Mouse (Mus musculus) heart, embryonic 16.5 days (tissue): ENCODE results near the gene Vps26c. TPM values are rescaled to one million over a fixed set of nuclear protein-coding genes. Genes with fewer than 3 reads are reported as not detected.

Experiments
- ATAC-seq: fragments of 200-750 bp; cut with Nextera tagmentation; replicated peaks from 2 replicates; pipeline ENCODE4 v1.8.0; 2017; ENCODE audit warnings: moderate number of reproducible peaks; ENCODE audit not compliant: insufficient read depth, low FRiP score; ENCODE audit errors: extremely low read depth
- H3K27ac ChIP-seq: fragments of 300-500 bp; sonication (generic); 2 replicates; pipeline ENCODE4 v1.5.1; 2014; ENCODE audit warnings: mild to moderate bottlenecking, low read length, control low read depth, moderate library complexity
- H3K27me3 ChIP-seq: fragments of 300-500 bp; sonication (generic); 2 replicates; pipeline ENCODE4 v1.6.1; 2014; ENCODE audit warnings: low read length, mixed read lengths; ENCODE audit not compliant: control insufficient read depth, insufficient read depth
- H3K36me3 ChIP-seq: fragments of 300-500 bp; sonication (generic); 2 replicates; pipeline ENCODE4 v1.6.1; 2014; ENCODE audit not compliant: control insufficient read depth, insufficient read depth
- H3K4me1 ChIP-seq: fragments of 300-500 bp; sonication (generic); 2 replicates; pipeline ENCODE4 v1.6.1; 2014; ENCODE audit warnings: low read length, mixed read lengths; ENCODE audit not compliant: control insufficient read depth, insufficient read depth
- H3K4me2 ChIP-seq: fragments of 300-500 bp; sonication (generic); 2 replicates; pipeline ENCODE4 v1.6.1; 2014; ENCODE audit warnings: low read depth, mild to moderate bottlenecking, control low read depth, low read length
- H3K4me3 ChIP-seq: fragments of 300-500 bp; sonication (generic); 2 replicates; pipeline ENCODE4 v1.5.1; 2014; ENCODE audit warnings: mild to moderate bottlenecking, control low read depth, low read length
- H3K9ac ChIP-seq: fragments of 300-500 bp; sonication (generic); 2 replicates; pipeline ENCODE4 v1.6.1; 2014; ENCODE audit warnings: low read length, control low read depth
- H3K9me3 ChIP-seq: fragments of 300-500 bp; sonication (generic); replicated peaks from 2 replicates; pipeline ENCODE4 v1.6.1; 2016; ENCODE audit warnings: low read length; ENCODE audit not compliant: control insufficient read depth
- WGBS: fragments of 180-500 bp; shearing (Covaris S2); extraction: QIAGEN DNeasy Blood & Tissue Kit; methylation state at CpG from one replicate; pipeline ENCODE4 v1.1.7; 2014; 5-methylcytosine and 5-hydroxymethylcytosine counted together
- polyA plus RNA-seq: library from polyadenylated mRNA; unstranded; fragments of >200 nt; fragmentation: Nextera tagmentation; extraction: Ambion mirVana; gene quantifications from 2 replicates; pipeline ENCODE4 v1.2.1, GENCODE M21; 2015

Vps26c gene
- polyA plus RNA-seq, result 47.9 and 51.7 TPM in 2 replicates

GRCm38 (mm10) chr16:94526344-94527151, at the start of gene Vps26c:
Vps26c (minus strand) TSS chr16:94526830.
- WGBS, result under 1% methylated on average over 93 of the region's 93 CpGs
- peak within 1 kb of the TSS; percentile 83 for H3K4me3 ChIP-seq

GRCm38 (mm10) chr16:94575757-94576156, 49.1 kb upstream of the Vps26c start:
- Histone ChIP-seq H3K4me1 (peaks cover 69% of the 10 kb centered on the region), H3K9me3 (no peaks in the 10 kb centered on the region), H3K27me3 (no peaks in the 10 kb centered on the region), H3K4me3 (no peak overlapping the region), H3K9ac (peak overlapping the region; percentile 42; the same call in 1 of the 2 replicates), H3K4me2 (peak overlapping the region; percentile 28; the same call in 1 of the 2 replicates), H3K36me3 (no peaks in the 10 kb centered on the region), H3K27ac (0 out of 2 replicates have a peak overlapping the region, but pooled peaks have one; percentile 27)
- ATAC-seq, result no peak
- WGBS, result 52% methylated on average over 5 of the region's 5 CpGs

More at GRCm38 (mm10) chr16:94526344-94527151, at the start of gene Vps26c:
- peaks cover 40% of the 10 kb centered on the region for H3K4me1 ChIP-seq
- H3K36me3 ChIP-seq, result no peaks in the 10 kb centered on the region
- H3K9me3 ChIP-seq, result no peaks in the 10 kb centered on the region
- peak within 1 kb of the TSS; percentile 85 for H3K4me2 ChIP-seq
- peak within 1 kb of the TSS; percentile 85 for H3K9ac ChIP-seq
- peak; percentile 89 for ATAC-seq
- peak within 1 kb of the TSS; percentile 97 for H3K27ac ChIP-seq
- no peaks in the 10 kb centered on the region for H3K27me3 ChIP-seq

- H3K4me3 ChIP-seq, result no peak overlapping the region
- peaks cover 61% of the 10 kb centered on the region for H3K4me1 ChIP-seq
- H3K27me3 ChIP-seq, result no peaks in the 10 kb centered on the region
- H3K9me3 ChIP-seq, result no peaks in the 10 kb centered on the region
- no peak overlapping the region for H3K9ac ChIP-seq
- no peak overlapping the region for H3K4me2 ChIP-seq
- no peak overlapping the region for H3K27ac ChIP-seq
- H3K36me3 ChIP-seq, result no peaks in the 10 kb centered on the region
- ATAC-seq, result no peak
Observed at GRCm38 (mm10) chr16:94574718-94575094, 48.1 kb upstream of the Vps26c start.

- WGBS, result 60% methylated on average over 3 of the region's 3 CpGs
- Histone ChIP-seq H3K4me1 (peaks cover 60% of the 10 kb centered on the region), H3K4me2 (no peak overlapping the region), H3K27me3 (no peaks in the 10 kb centered on the region), H3K4me3 (no peak overlapping the region), H3K27ac (no peak overlapping the region), H3K9ac (no peak overlapping the region), H3K9me3 (no peaks in the 10 kb centered on the region), H3K36me3 (no peaks in the 10 kb centered on the region)
- ATAC-seq, result no peak
Observed at GRCm38 (mm10) chr16:94574025-94574717, 47.5 kb upstream of the Vps26c start.

- peak overlapping the region; percentile 31 for H3K4me3 ChIP-seq
- H3K4me1 ChIP-seq, result peaks cover 56% of the 10 kb centered on the region
- H3K9ac ChIP-seq, result peak overlapping the region; percentile 51
- H3K9me3 ChIP-seq, result no peaks in the 10 kb centered on the region
- H3K4me2 ChIP-seq, result peak overlapping the region; percentile 62
- WGBS, result 21% methylated on average over 2 of the region's 2 CpGs
- H3K27me3 ChIP-seq, result no peaks in the 10 kb centered on the region
- peak overlapping the region; percentile 41 for H3K27ac ChIP-seq
- no peaks in the 10 kb centered on the region for H3K36me3 ChIP-seq
- ATAC-seq, result no peak
Observed at GRCm38 (mm10) chr16:94572422-94572821, 45.8 kb upstream of the Vps26c start.

GRCm38 (mm10) chr16:94571111-94571993, 44.7 kb upstream of the Vps26c start:
- 21% methylated on average over 10 of the region's 10 CpGs for WGBS
- Histone ChIP-seq H3K9ac (peak overlapping the region; percentile 100), H3K27ac (peak overlapping the region; percentile 100), H3K4me1 (peaks cover 48% of the 10 kb centered on the region), H3K9me3 (no peaks in the 10 kb centered on the region), H3K4me3 (peak overlapping the region; percentile 98), H3K27me3 (no peaks in the 10 kb centered on the region), H3K36me3 (no peaks in the 10 kb centered on the region), H3K4me2 (peak overlapping the region; percentile 77)
- ATAC-seq, result no peak

GRCm38 (mm10) chr16:94570361-94571041, 43.9 kb upstream of the Vps26c start:
- WGBS, result under 1% methylated on average over 74 of the region's 88 CpGs
- peak; percentile 6; the same call in 1 of the 2 replicates for ATAC-seq

More at GRCm38 (mm10) chr16:94570361-94571041, 43.9 kb upstream of the Vps26c start:
- Histone ChIP-seq H3K4me1 (peaks cover 40% of the 10 kb centered on the region), H3K36me3 (no peaks in the 10 kb centered on the region), H3K27me3 (no peaks in the 10 kb centered on the region), H3K9me3 (no peaks in the 10 kb centered on the region), H3K4me2 (peak overlapping the region; percentile 77), H3K9ac (peak overlapping the region; percentile 100), H3K27ac (peak overlapping the region; percentile 100), H3K4me3 (peak overlapping the region; percentile 98)
